Mouse (Mus musculus) cerebellum, adult 9-11 months (tissue): ENCODE measurements around the gene Dlg5.

ENCODE experiments used
- DNase-seq: peaks from one replicate; pipeline ENCODE4 v3.0.0; 2022

The Dlg5 gene

GRCm38 (mm10) chr14:24182955-24183354 lies 62.8 kb downstream of the Dlg5 start:
- DNase-seq = no peak

DNA sequence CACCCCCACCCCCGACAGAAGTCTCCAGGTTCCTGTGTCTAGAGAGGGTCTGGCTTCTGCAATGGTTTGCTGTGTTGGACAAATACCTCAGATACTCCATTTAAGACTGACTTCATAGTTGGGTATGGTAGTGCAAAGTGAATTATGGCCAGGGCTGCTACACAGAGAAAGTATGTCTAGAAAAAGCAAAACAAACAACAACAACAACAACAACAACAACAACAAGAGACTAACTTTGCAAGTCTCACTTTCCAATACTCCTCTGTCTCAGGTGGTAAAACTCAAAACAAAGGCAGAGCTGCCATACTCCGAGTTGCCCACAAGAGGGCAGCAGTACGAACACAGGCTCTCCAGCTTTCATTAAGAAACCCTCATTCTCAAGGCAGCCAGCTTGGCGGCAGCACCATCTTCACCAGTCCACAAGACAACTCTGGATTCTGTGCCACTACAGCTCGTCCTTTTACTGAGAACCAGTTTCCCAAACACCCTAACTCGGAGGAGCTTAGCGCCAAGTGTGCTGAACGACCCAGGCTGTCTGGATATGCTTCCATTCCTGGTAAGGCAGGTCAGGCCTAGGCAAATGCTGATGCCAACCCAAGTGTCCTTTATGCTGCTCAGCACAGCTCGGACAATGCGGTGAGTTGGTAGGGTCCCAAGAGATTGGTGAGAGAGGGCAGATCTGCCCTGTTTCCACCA lies 63.8 kb downstream of the Dlg5 start:
- DNase-seq = peak; percentile 68

GRCm38 (mm10) chr14:24179466-24179991 lies 66.2 kb downstream of the Dlg5 start:
- no peak for DNase-seq

DNA sequence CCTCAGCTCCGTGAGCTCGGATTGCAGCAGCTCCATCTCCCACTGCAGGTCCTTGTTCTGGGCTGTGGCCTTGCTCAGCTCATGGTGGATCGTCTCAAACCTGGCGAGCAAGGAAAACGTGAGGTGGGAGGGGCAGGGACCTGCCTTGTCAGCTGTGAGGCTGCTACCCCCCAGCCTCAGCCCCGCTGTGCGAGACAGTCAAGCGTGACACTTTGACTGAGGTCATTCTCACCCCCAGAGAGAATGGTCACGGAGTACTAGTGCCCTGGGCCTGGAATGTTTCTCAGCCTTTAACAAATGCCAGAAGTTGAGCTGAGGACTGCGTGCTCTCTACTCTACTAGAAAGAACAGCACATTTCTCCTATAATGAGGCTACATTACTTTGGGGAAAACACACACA lies 69.1 kb downstream of the Dlg5 start:
- DNase-seq = no peak

DNA sequence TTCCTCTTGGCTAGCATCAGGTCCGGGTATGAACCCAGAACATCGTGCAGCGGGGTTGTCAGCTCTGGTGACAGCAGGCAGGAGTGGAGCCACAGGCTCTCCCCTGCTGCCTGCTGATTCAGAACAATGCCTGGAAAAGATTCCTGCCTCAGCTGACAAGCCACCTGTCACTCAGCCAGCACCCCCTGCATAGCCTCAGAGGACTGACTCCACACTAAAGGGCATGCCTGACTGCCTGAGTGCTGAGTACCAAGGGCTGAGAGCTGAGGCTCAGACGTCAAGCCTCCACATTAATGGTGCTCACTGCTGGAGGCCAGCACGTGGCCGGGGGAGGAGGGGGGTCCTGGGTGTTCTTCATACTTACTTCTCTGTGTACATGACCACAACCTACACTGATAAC lies 72.4 kb downstream of the Dlg5 start:
- DNase-seq = peak; percentile 34

GRCm38 (mm10) chr14:24171639-24172311 lies 73.9 kb downstream of the Dlg5 start:
- no peak for DNase-seq

- DNase-seq = no peak
Observed at GRCm38 (mm10) chr14:24166046-24166445, 79.7 kb downstream of the Dlg5 start.

- DNase-seq = no peak
Observed at GRCm38 (mm10) chr14:24164721-24165367, 80.9 kb downstream of the Dlg5 start.

DNA sequence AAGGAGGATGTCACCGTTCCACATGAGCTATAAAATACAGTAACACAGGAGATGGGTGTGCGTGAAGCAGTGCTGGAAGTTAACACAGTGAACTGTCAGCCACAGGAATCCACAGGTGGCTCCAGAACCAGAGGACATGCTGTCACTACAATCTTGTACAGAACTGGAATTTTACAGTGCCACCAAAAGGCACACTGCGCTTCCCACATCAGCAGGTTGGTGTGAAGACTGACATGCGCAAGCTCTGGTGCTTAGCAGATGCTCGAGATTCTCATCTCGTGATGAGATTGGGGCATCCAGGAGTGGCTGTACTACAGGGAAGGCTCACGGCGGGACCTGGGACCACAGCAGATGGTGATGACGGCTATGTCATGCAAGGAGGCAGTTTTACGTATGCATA lies 82.9 kb downstream of the Dlg5 start:
- no peak for DNase-seq

DNA sequence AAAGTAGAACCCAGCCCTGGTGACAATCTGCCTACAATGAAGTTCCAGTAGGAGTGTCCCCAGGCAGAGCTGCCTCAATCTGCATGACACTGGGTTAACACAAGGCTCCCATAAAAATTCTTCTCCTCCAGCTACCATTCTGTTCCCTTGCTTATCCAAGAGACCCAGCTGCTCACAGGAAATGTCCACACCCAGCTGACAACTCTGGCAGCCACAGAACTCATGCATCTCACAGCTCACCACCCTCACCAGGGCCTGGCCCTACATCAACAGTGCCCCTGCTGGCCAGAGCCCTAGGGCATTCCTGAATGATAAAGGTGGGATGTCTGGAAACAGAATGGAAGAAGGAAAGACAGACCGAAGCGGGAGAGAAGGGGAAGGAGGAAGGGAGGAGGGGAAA lies 96.8 kb downstream of the Dlg5 start:
- no peak for DNase-seq

DNA sequence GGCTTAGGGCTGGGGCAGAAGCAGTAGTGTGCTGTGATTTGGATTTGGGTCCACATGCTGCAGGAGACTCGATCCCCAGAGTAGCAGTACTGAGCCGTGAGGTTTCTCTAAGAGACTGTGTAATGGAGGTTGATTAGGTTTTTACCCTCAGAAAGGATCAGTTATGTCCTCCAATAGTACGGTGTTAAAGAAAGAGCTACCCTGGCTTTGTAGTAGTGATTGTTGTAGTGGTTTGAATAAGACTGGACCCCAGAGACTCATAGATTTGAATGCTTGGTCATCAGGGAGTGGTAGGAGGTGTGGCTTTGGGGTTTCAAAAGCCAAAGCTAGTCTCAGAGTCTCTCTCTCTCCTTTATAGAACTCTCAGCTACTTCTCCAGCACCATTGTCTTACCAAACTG lies 100.9 kb downstream of the Dlg5 start:
- DNase-seq = no peak

- DNase-seq = no peak
Observed at GRCm38 (mm10) chr14:24144421-24144820, 101.3 kb downstream of the Dlg5 start.

GRCm38 (mm10) chr14:24142926-24143430 lies 102.7 kb downstream of the Dlg5 start:
- no peak for DNase-seq

- DNase-seq = no peak
Observed at GRCm38 (mm10) chr14:24141727-24142126, 104.0 kb downstream of the Dlg5 start.

DNA sequence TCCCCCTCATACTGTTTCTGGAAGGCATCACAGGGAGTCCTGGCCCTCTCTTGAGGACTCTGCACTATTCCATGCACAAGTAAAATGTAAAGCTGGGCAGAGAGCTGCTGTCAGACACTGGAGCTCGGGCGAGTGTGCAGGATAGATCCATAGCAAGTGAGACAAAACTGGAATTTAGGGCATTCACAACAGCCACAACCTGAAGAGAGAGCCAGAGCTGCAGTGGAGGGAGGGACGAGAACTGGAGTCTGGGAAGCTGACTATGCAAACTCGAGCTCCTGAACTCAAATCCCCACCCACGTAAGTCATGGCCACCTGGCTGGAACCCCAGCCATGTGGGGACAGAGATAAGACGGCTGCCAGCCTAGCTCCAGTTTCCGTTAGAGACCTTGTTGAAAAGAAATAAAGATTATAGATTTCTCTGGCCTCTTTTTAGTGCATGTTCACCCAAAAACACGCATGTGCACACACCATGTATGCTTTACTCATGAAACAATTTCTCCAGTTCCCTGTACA lies 105.4 kb downstream of the Dlg5 start:
- no peak for DNase-seq

GRCm38 (mm10) chr14:24136908-24137307 lies 108.8 kb downstream of the Dlg5 start:
- DNase-seq = no peak

DNA sequence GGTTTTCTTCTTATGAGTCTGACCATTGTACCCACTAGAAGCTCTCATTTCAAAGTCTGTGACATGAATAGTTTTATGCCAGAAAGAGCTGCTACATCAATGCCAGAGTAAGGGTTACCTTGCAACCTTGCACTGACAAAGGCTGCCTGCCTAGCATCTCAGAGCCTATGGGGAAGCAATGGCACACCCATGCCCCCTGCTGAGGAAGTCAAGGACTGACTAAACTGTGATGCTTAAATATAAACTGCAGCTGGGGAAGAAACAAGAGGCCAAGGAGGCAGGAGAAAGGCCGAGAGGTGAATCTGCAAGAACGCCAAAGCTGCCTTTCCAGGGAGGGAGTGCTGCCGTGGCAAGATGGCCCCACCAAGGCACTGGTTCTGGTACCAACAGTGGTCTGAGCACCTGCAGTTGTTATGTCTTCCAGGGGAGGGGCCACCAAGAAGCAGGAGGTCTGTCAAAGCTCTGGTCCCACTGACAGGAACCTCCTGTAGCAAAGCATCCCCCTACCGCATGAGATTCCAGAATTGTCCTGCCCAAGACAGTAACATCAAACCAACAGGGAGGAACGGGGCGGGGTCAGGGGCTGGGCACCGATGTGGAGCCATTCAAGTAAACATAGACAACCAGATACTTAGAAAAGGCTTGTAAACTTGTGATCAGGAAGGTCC lies 111.0 kb downstream of the Dlg5 start:
- DNase-seq = no peak

GRCm38 (mm10) chr14:24133801-24134200 lies 111.9 kb downstream of the Dlg5 start:
- no peak for DNase-seq

GRCm38 (mm10) chr14:24132092-24132491 lies 113.6 kb downstream of the Dlg5 start:
- DNase-seq = no peak

- DNase-seq = no peak
Observed at GRCm38 (mm10) chr14:24125069-24125468, 120.7 kb downstream of the Dlg5 start.

GRCm38 (mm10) chr14:24124171-24124570 lies 121.5 kb downstream of the Dlg5 start:
- DNase-seq = no peak

DNA sequence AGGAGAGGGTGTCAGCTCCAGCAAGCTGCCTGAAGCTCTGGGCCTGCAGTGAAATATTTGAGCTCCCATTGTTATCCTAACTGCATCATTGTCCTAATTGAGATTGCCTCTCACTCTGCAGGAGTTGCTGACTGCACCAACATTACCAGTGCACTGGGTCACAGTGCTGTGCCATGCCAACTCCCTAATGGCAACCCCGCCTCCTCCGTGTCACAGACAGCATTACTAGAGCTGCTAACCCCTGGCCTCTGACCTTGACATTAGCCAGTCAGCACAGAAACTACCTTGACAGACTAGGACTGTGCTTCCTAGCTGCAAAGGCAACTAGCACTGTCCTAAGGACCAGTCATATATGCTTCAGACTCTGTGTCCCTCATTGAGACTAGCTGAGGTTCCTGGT lies 139.0 kb downstream of the Dlg5 start:
- DNase-seq = no peak

DNA sequence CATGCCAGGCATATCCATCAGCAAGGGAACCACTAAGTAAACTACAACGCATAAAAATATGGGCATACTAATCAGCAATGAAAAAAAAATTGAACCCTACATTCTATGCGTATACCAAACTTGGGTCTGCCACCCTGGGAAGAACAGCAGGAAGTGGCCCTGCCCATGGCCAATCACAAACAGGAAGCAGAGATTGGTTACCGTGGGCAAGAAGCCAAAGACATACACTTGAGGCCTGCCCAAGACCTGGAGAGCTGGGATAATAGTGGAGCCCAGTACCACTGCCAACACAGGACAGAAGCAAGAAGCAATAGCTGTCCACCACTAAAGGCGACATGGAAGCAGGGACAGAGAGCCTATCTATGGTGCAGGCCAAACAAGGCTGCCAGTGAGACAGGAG lies 146.9 kb downstream of the Dlg5 start:
- no peak for DNase-seq
